Mouse (Mus musculus) megakaryocyte, embryonic 14.5 days (primary cell): ENCODE measurements around the gene Galnt17.

ENCODE experiments used
- FLI1 ChIP-seq: IDR thresholded peaks from 2 replicates; pipeline ENCODE4 v1.6.1; 2012; ENCODE audit warnings: low read length, inconsistent platforms, mixed read lengths
- GATA1 ChIP-seq: IDR thresholded peaks from 3 replicates; pipeline ENCODE4 v1.6.1; 2012; ENCODE audit warnings: mixed read lengths, low read length, inconsistent platforms, borderline replicate concordance

GRCm38 (mm10) chr5:131319141-131319540 is 10.8 kb upstream of the Galnt17 start:
- TF ChIP-seq FLI1, result no peak
- TF ChIP-seq GATA1, result no peak
